Mouse (Mus musculus): ENCODE measurements around the gene Pdhb.
A peak's percentile ranks its signal among the peaks of the same experiment; 100 is the strongest.
"Not testable (repeated sequence)": the region's sequence is repeated elsewhere in the genome, so short reads cannot be mapped to it uniquely, and the experiment has no call there.

The Pdhb gene

DNA sequence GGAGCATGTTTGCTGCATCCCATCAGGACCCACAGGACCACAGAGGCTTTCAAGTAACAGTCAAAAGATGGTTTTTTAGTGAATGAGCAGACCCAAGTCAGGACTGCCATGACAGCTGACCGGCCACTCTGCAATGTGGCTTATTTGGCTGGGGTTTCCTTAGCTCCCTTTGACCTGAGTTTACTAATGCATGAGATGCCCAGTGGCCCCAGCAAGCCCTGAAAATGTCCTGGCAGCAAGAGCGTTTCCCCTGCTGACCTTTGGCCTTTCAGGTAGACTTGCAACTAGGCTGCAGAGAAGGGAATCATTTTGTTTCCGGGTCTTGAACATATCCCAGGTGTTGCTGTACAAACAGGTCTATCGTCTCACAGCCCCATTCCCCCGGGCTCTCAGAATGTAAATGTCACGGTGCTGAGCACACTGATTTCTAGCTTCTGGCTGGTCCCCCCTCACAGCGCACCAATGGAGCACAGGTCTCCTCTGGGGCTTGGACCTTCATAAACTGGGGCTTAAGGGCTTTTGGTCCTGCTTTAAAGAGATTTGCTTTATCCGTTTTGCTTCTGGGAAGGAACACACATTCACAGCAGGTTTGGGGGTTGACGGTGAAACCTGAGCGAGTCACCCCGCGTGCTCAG is 18.6 kb upstream of the Pdhb start:
- no peak for DNase-seq (ENCODE audit: low read depth, low spot score)

DNA sequence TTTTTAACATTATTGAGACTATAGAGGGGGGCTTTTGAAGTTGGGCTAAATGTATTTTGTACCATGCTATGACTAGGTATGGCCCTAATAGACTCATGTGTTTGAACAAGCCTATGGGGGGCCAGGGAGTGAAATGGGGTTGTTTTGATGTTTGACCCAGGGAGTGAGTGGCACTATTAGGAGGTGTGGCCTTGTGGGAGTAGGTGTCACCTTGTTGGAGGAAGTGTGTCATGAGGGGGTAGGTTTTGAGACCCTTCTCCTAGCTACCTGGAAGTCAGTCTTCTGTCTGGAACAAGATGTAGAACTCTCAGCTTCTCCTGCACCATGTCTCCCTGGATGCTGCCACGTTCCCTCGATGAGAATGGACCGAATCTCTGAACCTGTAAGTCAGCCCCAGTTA is 17.7 kb upstream of the Pdhb start:
- DNase-seq (ENCODE audit: low read depth, low spot score) = no peak

GRCm38 (mm10) chr14:8186278-8187045 is 13.6 kb upstream of the Pdhb start:
- no peak for DNase-seq (ENCODE audit: low read depth, low spot score)

- peak; percentile 8 for DNase-seq (ENCODE audit: low read depth, low spot score)
These were observed 10.5 kb upstream of the Pdhb start for GRCm38 (mm10) chr14:8183330-8183729.

DNA sequence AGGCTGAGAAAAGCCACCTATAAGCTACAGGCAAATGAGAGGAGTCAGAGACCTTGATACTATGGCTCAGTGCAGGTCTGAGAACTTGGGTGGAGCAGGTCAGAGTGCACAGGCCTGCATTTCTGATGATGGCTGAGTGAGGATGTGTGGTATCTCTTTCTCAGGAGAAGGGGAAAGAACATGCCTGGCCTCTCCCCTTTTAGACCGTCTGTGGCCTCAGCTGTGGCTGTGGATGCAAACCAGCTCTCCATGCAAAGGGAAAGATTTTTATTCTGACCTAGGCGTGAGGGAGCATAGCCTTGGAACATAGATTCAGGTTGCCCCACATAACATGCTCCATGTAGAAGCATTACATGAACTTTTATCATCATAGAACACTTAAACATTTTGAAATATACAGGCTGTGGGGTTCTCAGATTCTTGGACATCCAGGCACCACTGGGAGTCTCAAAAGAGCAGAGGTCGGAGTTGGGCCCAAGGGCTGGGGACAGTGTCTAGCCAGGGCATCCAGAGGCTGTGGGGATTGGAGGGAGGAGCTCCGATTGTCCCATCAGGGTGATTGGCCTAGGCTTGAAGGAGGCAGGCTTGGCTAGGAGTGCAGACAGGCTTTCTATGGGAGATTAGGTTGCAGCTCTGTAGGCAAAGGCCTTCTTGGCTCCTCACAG is 7.7 kb upstream of the Pdhb start:
- no peak for DNase-seq (ENCODE audit: low read depth, low spot score)

GRCm38 (mm10) chr14:8176251-8176650 is 3.4 kb upstream of the Pdhb start:
- no peak for DNase-seq (ENCODE audit: low read depth, low spot score)

DNA sequence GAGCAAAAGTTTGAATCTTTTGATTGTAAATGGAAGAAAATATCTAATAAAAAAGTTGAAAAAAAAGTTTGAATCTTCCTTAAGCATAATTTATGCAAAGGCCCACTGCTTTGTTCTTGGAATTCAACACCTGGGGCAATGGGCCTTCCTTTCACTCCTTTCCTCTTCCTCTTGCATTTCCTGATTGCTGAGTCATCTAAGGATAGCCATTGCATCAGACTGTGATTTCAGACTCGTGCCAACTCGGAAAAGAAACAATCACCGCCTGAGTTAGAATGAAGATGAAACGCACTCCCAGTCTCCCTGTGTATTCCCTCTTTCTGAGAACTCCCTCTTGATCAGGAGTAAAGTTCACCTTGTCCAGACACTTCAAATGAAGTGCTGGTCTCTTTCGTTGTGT is 1.8 kb upstream of the Pdhb start:
- DNase-seq (ENCODE audit: low read depth, low spot score) = no peak

DNA sequence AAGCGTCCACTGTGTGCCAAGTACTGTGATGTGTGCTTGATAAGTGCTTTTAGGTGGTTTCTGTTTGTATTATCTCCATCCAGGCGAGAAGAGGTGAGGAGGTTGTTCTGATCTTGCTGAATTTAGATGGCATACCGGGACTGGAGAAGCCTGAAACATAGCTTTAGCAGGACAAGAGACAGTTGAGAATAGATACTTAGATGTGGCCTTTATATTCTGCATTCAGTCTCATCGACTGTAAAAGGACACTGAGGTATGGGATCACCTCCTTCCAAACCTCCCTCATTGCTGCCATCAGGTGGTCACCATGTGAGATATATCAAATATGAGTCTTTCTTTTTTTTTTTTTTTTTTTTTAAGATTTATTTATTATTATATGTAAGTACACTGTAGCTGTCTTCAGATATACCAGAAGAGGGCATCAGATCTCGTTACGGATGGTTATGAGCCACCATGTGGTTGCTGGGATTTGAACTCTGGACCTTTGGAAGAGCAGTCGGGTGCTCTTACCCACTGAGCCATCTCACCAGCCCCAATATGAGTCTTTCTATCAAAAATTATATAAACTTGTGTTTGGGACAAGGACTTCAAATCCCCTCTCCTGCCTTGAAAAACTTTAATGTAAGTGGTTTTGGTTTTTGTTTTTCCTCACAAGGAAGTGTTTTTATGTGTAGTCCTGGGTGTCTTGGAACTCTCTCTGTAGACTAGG is 871 bp upstream of the Pdhb start:
- not testable (repeated sequence) for DNase-seq (ENCODE audit: low read depth, low spot score)

GRCm38 (mm10) chr14:8164463-8164862 is 8.4 kb downstream of the Pdhb start:
- no peak for DNase-seq (ENCODE audit: low read depth, low spot score)

DNA sequence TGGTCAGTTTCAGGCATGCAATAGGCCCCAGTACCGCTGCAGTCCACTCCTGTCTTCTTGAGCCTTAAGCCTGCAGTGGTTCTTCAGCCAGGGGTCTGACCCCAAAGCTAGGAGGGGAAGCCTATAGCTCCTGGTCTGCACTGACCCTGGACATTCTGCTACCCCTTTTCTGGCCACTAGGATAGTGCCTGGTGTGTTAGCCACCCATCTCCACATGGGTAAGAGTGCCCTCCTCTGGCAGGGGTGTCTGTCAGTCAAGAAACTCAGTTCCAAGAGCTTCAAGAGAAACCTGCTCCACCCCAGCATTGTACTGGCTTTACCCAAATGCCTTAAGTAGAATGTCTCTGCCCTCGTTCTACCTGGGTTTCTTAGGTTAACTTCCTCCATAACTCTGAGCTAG is 11.0 kb downstream of the Pdhb start:
- no peak for DNase-seq (ENCODE audit: low read depth, low spot score)

DNA sequence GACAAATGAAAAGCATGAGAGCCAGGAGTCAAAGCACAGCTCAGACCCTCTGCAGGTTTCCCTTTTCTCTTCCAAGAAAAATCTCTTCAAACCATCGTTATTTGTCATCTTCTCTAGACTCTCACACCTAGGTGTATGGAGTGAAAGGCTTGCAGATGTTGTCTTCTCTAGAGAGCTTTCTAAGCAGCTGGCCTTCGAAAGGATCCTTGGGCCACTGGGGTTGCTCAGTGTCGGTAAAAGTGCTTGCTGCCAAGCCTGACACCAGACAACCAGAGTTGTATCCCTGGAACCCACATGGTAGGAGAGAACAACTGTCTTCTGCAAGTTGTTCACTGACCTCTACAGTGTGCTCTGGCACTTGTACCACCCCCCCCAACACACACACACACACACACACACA is 13.7 kb downstream of the Pdhb start:
- no peak for DNase-seq (ENCODE audit: low read depth, low spot score)

GRCm38 (mm10) chr14:8158721-8159120 is 14.1 kb downstream of the Pdhb start:
- no peak for DNase-seq (ENCODE audit: low read depth, low spot score)

DNA sequence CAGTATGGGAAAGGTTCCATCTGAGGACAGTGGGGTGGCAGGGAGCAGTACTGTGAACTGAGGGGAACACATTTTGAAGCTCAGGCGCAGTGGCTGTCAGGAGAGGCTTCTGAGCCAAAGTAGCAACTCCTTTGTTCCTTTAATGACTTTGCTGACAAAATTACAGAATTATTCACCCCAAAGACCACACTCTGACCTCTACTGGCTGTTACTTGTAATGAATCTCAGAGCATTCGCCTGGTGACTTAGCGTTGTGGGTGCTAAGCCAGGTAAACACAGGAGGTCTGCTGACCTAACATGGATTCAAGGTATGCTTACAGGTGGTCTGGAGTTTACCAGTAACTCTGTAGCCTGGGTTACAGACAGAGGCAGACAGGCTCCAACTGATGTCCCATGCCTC is 15.9 kb downstream of the Pdhb start:
- no peak for DNase-seq (ENCODE audit: low read depth, low spot score)

- DNase-seq (ENCODE audit: low read depth, low spot score) = no peak
These were observed 18.8 kb downstream of the Pdhb start for GRCm38 (mm10) chr14:8154072-8154471.

DNA sequence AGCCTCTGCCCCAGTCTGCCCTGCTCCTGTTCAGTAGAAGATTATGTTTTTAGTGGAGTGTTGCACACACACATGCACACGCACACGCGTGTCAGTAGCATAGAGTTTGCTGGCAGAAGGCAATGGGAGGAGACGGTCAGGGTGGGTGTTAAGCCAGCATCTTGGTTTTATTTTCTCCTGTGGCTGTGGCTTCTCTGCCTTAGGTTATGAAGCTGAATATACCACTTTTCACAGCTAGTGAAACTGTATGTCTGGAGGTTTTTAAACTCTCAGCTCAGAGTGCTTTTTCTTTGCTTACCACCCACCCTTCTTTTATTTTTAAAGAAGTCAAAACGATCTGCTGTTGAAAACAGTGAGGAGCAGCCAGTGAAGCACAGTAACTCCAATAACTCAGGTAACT is 21.1 kb downstream of the Pdhb start:
- DNase-seq (ENCODE audit: low read depth, low spot score) = no peak

- DNase-seq (ENCODE audit: low read depth, low spot score) = no peak
These were observed 24.0 kb downstream of the Pdhb start for GRCm38 (mm10) chr14:8148842-8149241.

DNA sequence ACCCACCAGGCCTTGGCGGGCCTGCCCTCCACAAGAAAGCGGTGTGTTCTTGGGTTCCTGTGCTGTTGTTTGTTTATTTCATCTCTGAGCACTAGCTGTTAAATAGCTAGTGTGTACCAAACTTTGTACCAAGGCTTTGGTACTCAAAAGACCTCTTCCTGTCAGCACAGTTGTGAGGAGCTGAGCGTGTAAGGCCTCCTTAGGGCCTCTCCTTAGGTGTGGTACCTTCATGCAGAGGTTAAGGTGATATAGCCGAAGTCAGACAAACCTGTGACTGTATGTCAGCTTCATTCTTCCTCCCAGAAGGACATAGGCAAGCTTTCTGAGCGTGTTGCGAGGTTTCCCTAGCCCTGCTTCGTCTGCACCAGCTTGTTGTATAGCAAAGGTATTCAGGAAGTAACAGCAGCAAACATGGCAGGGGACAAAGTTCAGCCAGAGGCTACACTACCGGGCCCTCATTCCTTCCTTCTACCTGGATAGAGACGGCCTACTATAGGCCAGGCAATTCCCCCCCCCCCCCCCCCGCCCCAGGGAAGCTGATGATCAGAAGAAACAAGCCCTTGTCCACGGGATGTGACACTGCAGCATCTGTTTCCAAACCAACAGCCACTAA is 26.1 kb downstream of the Pdhb start:
- DNase-seq (ENCODE audit: low read depth, low spot score) = no peak

GRCm38 (mm10) chr14:8145594-8146558 is 26.9 kb downstream of the Pdhb start:
- DNase-seq (ENCODE audit: low read depth, low spot score) = no peak

DNA sequence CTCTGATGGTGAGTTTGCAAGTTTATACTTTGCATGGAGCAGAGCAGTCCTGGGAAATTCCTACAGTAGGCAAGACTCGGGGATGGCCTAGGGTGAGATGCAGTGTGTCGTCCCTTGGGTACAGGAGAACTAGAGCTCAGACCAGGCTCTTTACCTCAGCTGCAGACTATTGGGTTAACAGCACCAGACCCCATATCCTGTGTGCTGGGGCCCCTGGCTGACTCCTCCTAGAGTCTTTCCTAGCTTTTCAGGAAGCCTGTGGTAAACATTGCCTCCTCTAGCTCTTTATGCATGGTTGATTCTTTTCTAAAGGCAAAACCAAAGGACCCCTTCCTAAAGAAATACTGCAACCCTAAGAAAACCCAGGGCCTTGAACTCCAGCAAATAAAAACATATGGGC is 31.7 kb downstream of the Pdhb start:
- no peak for DNase-seq (ENCODE audit: low read depth, low spot score)
